Mouse (Mus musculus) 3134 (cell line): ENCODE measurements around the gene Lrrc20.

Source experiments
- DNase-seq: peaks from one replicate; pipeline ENCODE4 v3.0.0-alpha.2; 2011; ENCODE audit warnings: low spot score; ENCODE audit not compliant: insufficient read length; ENCODE audit errors: extremely low read depth

Gene Lrrc20

DNA sequence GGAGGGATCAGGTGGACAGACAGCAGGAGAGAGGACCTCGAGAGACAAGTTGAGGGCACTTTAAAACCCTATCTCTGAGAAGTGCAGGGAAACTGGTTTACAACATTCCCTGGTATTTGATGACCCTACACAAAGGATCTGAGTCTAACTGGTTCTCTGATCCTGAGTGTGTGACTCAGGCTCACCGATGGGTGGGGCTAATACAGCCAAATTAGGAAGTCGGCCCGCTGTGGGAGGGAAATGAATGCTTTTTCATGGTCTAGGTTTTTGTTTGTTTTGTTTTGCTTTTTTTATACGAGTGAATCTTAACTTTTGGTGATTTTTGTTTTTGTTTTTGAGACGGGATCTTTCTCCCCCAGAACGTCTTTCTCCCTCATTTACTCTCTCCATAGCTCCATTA, 6.7 kb upstream of the Lrrc20 start:
- peak; percentile 66 for DNase-seq

DNA sequence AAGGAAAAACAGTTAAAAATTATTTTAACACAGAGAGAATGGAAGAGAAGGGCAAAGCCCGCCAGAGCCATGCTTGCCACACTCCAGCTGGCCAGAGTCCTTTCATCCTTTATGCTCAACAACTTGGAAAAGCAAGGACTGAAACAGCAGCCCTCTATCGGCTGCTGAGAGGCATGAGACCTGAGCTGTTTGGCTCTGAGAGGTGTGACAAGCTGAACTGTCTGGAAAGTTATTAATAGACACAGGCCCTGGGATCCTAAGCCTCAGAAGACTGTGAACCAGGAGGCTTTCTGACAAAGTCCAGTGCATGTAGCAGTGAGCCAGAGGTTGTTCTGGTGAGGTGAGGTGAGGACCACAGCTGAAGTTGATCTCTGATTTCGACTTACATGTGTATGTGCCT, 2.0 kb upstream of the Lrrc20 start:
- no peak for DNase-seq

DNA sequence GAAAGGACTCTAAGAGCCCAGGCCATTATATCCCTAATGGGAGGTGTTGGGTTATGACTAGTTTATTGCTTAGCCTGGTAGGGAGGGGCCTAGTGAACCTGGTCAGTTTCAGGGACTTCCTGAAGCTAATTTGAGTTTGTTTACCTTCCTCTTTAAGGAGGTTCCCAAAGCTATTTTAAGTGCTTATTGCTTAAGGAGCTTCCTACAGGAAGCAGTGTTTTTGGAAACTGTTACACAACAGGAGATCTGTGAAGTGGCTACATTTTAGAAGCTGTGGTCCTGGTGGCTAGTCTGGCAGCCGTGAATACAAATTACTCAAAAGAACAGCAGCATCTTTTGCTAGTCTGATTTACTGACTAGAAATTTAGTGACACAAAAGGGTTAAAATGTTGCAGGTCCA, 1.3 kb upstream of the Lrrc20 start:
- no peak for DNase-seq

DNA sequence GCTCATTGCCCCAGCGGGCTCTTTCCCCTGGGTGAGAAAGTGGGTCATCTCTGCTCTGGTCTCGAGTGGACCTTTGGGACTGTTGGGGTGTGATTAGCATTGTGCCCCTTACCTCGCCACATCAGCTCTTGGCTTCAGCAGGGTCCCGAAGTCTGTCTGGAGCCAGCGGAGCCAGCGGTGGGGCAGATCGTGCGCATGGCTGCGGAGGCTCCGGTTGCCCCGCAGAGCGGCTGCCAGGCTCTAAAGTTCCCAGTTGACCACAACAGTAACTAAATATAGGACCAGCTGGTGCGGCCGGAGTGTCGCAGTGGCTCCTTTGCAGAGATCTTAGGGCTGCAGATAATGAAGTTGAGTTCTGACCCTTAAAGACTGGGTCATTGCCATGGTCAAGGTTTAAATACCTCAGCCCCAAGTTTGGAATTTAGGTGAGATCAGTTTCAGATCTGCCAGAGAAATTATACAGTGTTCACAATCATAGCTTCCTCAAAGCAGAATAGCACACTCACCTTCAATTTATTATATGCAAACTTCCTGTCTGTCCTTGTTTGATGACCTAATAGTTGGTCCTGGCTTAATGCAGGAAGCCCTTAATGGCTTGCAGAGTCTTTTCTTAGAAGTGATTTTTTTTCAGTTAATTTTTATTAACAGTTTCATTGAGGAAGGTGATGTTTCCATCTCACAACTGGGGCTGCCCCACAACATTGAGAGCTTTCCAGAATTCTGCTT, 1.0 kb downstream of the Lrrc20 start:
- no peak for DNase-seq

DNA sequence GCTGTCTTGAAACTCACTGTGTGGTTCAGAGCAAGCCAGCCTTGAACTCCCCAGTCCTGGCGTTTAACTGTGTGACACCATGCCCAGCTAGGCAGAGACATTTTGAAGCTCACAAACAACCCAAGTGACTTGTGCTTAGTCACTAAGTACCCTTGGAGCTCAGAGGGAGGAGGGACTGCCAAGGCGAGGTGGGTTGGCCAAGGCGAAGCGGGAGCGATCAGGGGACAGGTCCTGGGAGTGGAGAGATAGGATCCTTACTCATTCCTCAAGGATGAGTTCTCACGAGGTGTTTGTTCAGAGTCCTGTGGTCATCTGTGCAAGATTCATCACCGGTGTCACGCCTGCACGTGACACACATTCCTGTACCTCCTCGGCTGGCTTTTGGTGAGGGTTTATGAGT, 3.9 kb downstream of the Lrrc20 start:
- DNase-seq: no peak

DNA sequence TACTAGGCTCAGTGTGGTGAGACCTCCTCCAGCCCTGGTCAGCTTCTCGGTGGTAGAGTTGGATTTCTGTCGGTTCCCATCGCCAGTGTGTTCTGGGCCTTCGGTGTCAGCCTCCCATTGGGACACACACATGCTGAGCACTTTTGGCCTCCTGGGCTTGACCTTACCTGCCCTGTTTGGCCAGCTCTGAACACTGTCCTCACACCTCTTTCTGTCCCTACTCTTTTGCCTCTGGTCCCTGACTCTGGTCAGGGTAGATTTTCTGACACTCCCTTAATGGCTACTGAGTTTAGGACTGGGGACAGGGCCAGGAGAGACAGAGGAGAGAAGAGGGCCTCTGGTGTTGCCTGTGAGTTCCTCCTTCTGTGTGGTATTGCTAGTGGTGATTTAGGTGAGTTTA, 4.3 kb downstream of the Lrrc20 start:
- no peak for DNase-seq

DNA sequence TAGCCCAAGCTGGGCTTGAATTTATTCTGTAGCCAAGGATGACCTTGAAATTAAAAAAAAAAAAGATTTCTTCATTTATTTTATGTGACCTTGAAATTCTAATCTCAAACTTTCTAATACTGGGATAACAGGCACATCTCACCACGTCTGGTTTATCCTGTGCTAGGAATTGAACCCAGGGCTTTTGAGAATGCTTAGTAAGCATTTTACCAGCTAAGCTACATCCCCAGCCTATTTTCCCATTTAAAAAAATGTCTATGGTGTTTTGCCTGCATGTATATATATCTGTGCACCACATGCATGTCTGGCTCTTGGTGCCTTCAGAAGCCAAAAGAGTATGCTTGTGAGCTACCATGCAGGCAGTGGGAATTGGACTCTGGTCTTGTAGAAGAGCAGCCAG, 4.9 kb downstream of the Lrrc20 start:
- no peak for DNase-seq

DNA sequence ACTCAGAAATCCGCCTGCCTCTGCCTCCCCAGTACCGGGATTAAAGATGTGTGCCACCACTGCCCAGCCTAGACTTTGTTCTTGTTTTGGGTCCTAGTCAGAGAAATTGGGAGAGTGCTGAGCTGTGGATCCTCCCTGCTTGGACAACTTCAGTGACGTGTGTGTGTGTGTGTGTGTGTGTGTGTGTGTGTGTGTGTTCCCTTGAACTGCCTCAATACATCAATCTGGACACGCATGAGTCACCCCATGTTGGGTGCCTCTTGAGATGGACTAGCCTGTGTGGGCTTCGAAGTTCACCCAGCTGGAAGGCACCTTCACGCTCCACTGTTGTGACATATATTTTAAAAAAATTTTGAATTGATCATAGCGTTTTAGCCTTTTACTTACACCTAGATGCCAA, 7.2 kb downstream of the Lrrc20 start:
- DNase-seq: no peak

DNA sequence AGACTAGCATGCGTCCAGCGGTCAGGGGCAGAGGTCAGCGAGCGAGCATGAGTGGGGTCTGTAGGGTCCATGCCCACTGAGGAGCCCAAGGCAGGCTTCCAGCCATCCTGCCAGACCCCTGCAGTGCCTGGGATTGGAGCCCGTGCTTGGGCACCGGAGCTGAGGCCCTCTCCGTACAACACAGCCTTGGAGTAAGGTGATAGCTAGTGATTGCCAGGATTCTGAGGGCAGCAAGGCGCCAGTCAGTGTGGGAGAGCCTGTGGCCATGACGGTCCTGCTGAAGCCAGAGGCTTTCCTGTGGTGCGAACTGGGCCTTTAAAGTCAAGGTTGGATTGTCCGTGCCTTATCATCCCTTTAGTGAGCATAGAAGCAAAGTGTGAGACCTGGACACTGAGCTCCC, 9.2 kb downstream of the Lrrc20 start:
- DNase-seq: no peak

DNA sequence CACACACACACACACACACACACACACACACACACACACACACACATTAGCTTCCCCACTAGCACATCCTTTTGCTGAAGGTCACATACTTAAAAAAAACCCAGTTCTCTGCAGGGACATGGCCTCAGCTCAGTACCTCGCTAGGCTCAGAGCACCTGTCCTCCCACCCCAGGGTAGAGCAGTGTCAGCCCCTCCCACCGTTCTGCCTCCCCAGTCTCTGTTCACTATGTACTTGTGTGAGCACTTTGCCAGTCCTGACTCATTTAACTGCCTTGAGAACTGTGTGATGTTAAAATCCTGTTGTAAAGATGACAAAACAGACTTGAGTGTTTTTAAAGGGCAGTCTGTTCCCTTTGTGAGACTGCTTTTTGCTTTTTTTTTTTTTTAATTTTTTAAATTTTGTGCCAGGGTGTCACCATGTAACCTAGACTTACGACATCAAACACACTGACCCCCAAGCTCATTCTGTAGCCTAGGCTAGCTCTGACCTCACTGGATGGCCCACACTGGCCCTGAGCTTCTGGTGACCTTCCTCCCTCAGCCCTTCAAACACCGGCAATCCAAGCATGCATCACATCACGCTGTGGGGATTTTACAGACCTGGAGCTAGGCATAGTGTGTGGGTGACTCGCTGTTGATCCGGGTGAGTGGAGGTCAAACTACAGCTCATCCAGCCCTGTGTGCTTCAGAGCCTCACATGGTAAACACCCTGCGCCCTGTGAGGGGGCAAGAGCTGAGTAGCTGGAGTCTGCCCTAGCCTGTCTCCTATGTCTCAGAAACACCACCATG, 11.1 kb downstream of the Lrrc20 start:
- no peak for DNase-seq

DNA sequence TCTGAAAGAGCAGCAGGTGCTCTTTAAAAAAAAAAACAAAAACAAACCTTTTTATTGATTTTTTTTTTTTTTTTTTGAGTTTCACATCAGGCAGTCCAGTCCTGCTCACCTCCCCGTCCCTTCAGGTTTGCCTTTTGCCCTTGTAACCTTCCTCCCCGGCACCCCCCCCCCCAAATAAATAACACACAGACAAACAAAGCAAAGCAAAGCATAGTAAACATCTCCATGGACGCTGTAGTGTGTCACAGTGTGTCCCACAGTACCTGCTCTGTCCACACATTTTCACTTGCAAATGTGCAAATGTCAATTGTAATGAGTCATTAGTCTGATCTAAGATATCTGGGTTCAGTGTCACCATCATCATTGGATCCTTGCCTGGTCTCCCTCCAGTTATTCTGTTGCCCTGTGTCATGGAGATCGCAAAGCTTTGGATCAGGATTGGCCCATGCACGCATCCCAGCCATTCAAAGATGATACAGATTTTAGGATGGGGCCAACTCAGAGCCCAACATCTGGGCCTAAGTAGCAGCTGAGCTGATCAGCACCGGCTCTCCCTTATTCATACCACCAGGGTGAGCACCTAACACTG, 13.0 kb downstream of the Lrrc20 start:
- no peak for DNase-seq

DNA sequence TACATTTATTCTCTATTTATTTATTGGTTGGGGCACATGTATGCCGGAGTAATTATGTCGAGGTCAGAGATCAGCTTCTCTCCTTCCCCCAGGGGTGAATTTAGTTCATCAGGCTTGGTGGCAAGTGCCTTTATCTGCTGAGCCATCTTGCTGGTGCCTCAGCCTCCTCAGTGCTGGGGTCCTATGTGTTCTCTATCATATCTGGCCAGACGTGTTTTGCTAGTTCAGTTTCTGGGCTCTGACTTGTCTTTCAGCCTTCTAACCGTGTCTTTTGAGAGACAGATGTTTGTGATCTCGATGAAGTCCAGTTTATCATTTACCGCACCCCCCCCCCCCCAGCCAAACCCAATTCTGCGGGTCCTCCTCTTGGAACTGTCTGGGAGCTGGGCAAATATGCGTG, 16.0 kb downstream of the Lrrc20 start:
- no peak for DNase-seq

DNA sequence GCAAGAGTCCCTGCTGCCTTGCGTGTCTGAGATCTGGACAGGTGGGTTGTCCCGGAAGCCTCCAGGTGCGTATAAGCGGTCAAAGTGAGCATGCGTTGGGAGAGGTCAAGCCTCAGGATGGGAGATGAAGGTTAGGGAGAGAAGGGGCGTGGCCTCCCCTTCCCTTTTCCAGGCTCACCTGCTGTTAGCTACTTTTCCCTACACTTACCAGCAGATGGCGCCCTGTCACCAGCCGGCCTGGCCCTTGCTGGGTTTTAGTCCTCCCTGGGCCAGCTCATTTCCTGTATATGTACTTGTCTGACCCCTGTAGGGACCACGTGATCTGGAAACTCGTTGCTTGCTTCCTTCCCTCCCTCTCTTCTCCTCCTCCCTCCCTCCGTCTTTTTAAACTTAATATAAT, 16.4 kb downstream of the Lrrc20 start:
- DNase-seq: peak; percentile 68

DNA sequence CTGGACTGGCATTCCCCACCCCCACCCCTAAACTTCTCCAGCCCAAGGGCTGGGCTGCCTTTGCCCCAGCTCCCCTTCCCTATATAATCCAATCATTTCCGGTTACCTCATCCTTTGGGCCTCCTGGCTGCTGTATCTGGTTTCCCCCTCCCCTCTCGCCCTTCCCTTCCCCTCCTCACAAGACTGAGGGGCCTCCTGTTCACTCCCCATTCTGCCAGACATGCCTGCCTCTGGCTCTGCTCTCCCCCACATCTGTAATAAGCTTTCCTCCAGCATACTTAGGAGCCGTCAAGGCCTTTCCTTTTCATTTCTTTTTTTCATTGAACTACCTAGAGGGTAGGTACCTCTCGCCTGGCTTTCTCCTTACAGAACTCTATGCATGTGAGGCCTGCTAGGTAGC, 19.9 kb downstream of the Lrrc20 start:
- DNase-seq: no peak

DNA sequence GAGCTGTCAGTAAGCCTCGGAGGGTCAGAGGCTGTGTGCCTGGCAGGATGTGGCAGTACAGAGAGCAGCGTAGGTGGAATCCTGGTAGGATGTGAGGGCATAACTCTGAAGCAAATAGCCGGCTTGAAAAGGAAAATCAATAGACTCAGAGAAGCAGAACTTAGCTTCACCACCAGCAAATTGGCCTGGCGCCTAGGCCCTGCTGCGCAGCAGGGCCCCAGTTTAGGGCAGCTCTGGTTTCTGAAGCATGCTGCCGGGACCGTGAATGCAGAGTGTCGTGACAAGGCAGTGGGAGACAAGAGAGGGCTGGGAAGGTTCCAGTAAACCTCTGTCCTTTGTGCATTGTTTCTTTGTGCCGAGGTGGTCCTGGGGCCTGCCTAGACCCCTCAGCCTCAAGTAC, 20.6 kb downstream of the Lrrc20 start:
- no peak for DNase-seq

DNA sequence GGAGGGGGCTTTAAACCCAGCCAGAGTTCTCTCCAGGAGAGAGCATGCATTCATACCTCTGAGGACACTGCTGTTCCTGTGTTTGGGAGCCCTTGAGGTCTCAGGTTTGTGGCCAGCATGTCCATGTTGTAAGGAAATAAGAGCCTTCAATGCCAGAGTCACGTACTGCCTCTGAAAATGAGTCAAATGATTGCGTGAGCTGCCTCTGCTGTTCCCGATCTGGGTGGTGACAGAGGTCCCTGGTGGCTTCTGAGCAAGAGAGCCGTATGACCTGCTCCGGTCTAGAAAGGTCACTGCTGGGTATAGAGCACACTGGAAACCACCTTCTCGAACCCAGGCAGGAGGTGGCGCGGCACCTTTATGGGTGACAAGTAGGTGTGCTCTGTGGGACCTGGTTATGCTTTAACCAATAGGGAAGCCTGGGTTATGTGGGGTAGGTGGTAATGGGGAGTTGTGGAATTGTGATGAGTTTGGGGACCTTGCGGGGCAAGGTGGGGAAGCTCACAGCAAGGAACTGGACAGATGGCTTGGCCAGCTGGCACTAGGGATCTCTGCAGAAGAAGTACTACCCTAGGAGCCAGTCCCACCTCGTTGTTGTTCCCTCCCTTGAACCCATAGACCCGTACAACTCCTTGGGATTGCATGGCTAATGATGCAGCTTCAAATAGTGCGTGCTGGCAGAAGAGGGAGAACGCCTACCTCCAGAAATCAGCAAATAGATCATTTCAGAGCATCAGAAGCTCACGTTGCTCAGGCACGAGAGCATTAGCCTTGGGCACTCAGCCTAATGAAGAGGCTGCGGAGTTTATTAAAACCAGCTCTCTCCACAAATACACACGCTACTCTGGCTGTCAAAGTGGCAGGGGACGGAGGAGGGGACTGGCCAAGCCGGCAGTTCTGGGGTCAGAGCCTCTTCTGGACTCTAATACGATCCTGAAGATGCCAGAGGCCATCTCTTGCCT, 24.2 kb downstream of the Lrrc20 start:
- DNase-seq: no peak

DNA sequence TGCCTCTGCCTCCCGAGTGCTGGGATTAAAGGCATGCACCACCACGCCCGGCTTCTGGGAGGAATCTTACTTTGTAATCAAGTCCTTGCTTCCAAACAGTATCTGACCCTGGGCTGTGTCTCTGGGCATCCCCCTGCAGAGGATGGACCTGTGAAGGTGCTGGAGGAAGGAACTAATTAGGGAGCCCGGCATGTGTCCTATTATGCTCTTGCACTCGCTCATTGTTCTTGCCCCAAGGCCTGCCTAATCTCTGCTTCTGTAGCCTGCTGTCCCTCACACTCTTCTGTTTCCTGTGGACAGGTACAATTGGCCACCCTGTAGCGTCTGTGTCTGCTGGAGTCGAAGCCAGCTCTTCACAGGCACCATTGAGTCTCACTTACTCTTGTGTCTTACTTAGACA, 25.2 kb downstream of the Lrrc20 start:
- no peak for DNase-seq

DNA sequence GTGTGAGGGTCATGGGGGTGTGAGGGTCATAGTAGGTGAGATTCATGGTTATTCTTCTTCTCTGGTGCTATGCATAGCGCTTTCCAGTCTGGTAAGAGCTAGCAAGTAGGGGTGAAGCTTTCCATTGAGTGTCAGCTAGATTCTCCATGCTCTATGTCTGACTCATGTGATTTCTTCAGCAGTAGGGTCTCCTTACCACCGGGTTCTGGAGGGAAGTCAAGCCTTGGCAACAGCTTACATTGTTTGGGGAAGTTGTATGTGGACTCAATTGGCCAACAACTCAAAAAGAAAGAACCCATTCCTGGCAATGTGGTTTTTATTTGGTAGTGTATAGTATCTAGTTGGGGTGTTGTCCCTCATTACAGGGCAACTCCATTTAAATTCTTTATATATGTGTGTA, 28.5 kb downstream of the Lrrc20 start:
- no peak for DNase-seq

DNA sequence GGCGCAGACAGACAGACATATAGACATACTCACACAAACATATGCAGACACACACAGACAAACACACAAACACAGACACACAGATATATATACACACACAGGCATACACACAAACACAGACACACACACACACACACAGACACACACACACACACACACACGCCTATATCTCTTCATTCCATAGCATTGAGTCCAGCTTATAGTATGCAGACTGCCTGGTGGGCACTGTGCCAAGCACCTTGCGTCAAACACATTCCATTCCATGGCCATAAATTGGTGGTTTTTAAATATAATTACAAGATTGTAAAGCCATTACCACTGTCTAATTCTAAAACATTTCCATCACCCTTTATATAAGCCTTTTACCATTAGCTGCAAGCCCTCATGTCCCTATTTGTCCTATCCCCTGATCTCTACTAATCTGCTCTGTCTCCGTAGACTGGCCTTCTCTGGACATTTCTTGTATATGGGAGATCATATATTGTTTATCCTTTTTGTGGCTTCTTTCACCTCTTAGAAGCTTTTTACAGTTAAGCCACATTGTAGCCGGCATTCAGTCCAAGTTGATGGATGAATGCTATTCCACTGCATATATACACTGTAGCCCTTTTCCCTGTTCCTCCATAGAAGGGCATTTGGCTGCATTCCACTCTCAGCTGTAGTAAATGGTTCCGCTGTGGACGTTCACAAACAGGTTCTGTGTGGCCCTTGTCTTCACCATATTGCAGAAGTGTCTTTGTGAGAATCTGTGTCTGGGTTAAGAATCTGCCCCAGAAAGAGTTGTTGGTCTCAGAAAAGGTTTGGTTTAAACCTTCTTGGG, 31.0 kb downstream of the Lrrc20 start:
- DNase-seq: no peak

DNA sequence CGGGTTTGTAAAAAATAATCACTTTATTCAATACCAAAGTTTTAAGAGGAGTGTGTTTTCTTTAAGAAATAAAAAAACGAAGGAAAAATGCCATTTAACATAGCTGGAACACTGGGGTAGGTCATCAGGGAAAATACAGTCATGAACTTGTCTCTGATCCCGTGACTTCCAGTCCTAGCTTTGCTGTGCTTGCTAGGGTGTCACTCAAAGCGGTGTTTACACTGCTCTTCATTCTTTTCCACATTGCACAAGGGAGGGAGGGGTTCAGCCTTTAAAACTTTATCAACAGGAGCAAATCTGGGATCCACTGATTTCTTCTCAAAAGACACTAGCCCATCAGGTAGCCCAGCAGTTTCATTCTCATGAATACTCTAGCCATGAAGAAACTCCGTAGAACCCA, 34.3 kb downstream of the Lrrc20 start:
- DNase-seq: no peak
